11 mouse cellular contexts compared by ENCODE assay signal in the genomic region with DNA sequence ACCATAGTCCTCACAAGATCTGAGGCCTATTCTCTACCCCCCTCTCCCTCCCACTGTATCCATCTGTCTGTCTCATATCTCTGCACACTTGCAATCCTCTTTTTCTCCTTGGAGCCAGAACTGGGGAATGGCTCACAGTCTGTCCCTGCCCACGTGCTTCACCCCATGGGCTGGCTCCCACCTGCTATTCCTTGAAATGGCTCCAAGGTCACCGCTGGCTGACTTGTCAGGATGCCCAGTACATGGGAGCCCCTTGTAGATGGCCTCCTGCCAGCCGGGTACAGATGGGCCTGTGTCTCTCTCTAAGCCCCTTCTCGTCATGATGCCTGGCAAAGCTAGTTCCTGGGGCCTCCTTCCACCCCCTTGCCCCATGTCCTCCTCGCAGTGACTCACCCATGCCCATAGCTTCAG.
DNase-seq lines count a peak whose midpoint lies in the region; ATAC-seq and TF ChIP-seq lines count a peak whose summit lies in the region.
"Had no signal": no experiment of that assay in that cellular context is flagged by ENCODE, and none has a peak within 500 bp of the region (broad histone marks: within the 10 kb centered on the region; RNA-seq: fewer than 3 reads in every experiment).

No protein-coding gene starts in this region.

- no peak overlapping the region for H3K4me3 ChIP-seq in hindbrain, embryonic 15.5 days
- no peak overlapping the region for H3K4me3 ChIP-seq in hindbrain, embryonic 11.5 days (ENCODE audit: low read depth, low read length)
- H3K4me3 ChIP-seq in cerebellum, adult 2 months (replicated peaks; ENCODE audit: insufficient read depth, low read depth, low read length) = no peak overlapping the region
- no peak overlapping the region for H3K4me3 ChIP-seq in hindbrain, embryonic 16.5 days (ENCODE audit: low read length)
- H3K4me3 ChIP-seq in heart, embryonic 10.5 days = no peak overlapping the region
- H3K4me3 ChIP-seq: embryonic facial prominence, embryonic 13.5 days; megakaryocyte, embryonic 14.5 days had no signal

- no peaks in the 10 kb centered on the region for H3K9me3 ChIP-seq in hindbrain, embryonic 15.5 days
- H3K9me3 ChIP-seq in hindbrain, embryonic 11.5 days (ENCODE audit: control insufficient read depth, low read length) = no peaks in the 10 kb centered on the region
- H3K9me3 ChIP-seq in hindbrain, embryonic 16.5 days (ENCODE audit: control insufficient read depth, low read length) = no peaks in the 10 kb centered on the region
- no peaks in the 10 kb centered on the region for H3K9me3 ChIP-seq in heart, embryonic 10.5 days
- H3K9me3 ChIP-seq: embryonic facial prominence, embryonic 13.5 days had no signal

- no peak for TF ChIP-seq POLR2A in cerebellum, adult 2 months (IDR thresholded peaks at IDR 0.05; ENCODE audit: borderline replicate concordance, insufficient read depth, low read length)

- DNase-seq in hindbrain, embryonic 11.5 days (ENCODE audit: low spot score) = no peak
- peak; percentile 74 to 75 for DNase-seq in cerebellum, adult 2 months
- peak; percentile 67 for DNase-seq in right cerebral cortex, adult 18-20 months
- no peak for DNase-seq in heart, embryonic 10.5 days (ENCODE audit: low spot score)
- DNase-seq in gastrocnemius, postnatal 36 days = no peak
- DNase-seq: kidney, adult 9 months; thymus, postnatal 25 days had no signal

- no peaks in the 10 kb centered on the region for H3K36me3 ChIP-seq in hindbrain, embryonic 15.5 days
- no peaks in the 10 kb centered on the region for H3K36me3 ChIP-seq in hindbrain, embryonic 11.5 days (ENCODE audit: control insufficient read depth, insufficient read depth, low read length)
- no peaks in the 10 kb centered on the region for H3K36me3 ChIP-seq in hindbrain, embryonic 16.5 days (ENCODE audit: control insufficient read depth, insufficient read depth, low read length)
- no peaks in the 10 kb centered on the region for H3K36me3 ChIP-seq in heart, embryonic 10.5 days
- H3K36me3 ChIP-seq: embryonic facial prominence, embryonic 13.5 days had no signal

- TF ChIP-seq CTCF in cerebellum, adult 2 months (IDR thresholded peaks at IDR 0.05; ENCODE audit: borderline replicate concordance, insufficient read depth, low read depth, low read length) = no peak

- 42% methylated on average over 5 of the region's 5 CpGs for WGBS in hindbrain, embryonic 15.5 days
- 81% methylated on average over 5 of the region's 5 CpGs for WGBS in hindbrain, embryonic 11.5 days
- WGBS in cerebellum, adult 2 months = 7% methylated on average over 5 of the region's 5 CpGs
- whole genome bisulfite sequencing in hindbrain, embryonic 16.5 days = 53% methylated on average over 5 of the region's 5 CpGs
- 82% methylated on average over 5 of the region's 5 CpGs for WGBS in heart, embryonic 10.5 days

- peak overlapping the region; percentile 43; the same call in 1 of the 2 replicates for H3K27ac ChIP-seq in hindbrain, embryonic 15.5 days (replicated peaks)
- H3K27ac ChIP-seq in hindbrain, embryonic 11.5 days (ENCODE audit: low read depth, low read length) = no peak overlapping the region
- H3K27ac ChIP-seq in cerebellum, adult 2 months (ENCODE audit: insufficient read depth, low read length) = peak overlapping the region; percentile 59
- H3K27ac ChIP-seq in hindbrain, embryonic 16.5 days (ENCODE audit: low read depth, low read length) = no peak overlapping the region
- no peak overlapping the region for H3K27ac ChIP-seq in heart, embryonic 10.5 days
- H3K27ac ChIP-seq: embryonic facial prominence, embryonic 13.5 days had no signal

- H3K27me3 ChIP-seq in hindbrain, embryonic 15.5 days = no peaks in the 10 kb centered on the region
- H3K27me3 ChIP-seq in hindbrain, embryonic 11.5 days (ENCODE audit: control insufficient read depth, insufficient read depth, low read length) = no peaks in the 10 kb centered on the region
- H3K27me3 ChIP-seq in cerebellum, adult 2 months (ENCODE audit: control insufficient read depth, insufficient read depth, low read length) = no peaks in the 10 kb centered on the region
- no peaks in the 10 kb centered on the region for H3K27me3 ChIP-seq in hindbrain, embryonic 16.5 days (replicated peaks; ENCODE audit: control insufficient read depth, insufficient read depth, low read length)
- no peaks in the 10 kb centered on the region for H3K27me3 ChIP-seq in heart, embryonic 10.5 days (ENCODE audit: insufficient read depth, poor library complexity, severe bottlenecking)
- H3K27me3 ChIP-seq: embryonic facial prominence, embryonic 13.5 days; megakaryocyte, embryonic 14.5 days had no signal

- ATAC-seq in hindbrain, embryonic 15.5 days (ENCODE audit: low FRiP score, low read depth) = peak; percentile 78
- ATAC-seq in hindbrain, embryonic 11.5 days (ENCODE audit: low FRiP score) = no peak
- ATAC-seq in hindbrain, embryonic 16.5 days = peak; percentile 77

- intact Hi-C loops in gastrocnemius, postnatal 36 days (cut with DNase I) = no loop called here

- peaks cover 38% of the 10 kb centered on the region for H3K4me1 ChIP-seq in hindbrain, embryonic 15.5 days (replicated peaks)
- H3K4me1 ChIP-seq in hindbrain, embryonic 11.5 days (replicated peaks; ENCODE audit: control insufficient read depth, insufficient read depth, low read length) = no peaks in the 10 kb centered on the region
- peaks cover 24% of the 10 kb centered on the region for H3K4me1 ChIP-seq in cerebellum, adult 2 months (ENCODE audit: control insufficient read depth, insufficient read depth, low read length)
- H3K4me1 ChIP-seq in hindbrain, embryonic 16.5 days (ENCODE audit: control insufficient read depth, insufficient read depth, low read depth, low read length) = peaks cover 12% of the 10 kb centered on the region
- H3K4me1 ChIP-seq in heart, embryonic 10.5 days = no peaks in the 10 kb centered on the region
- H3K4me1 ChIP-seq: embryonic facial prominence, embryonic 13.5 days had no signal

- no peak overlapping the region for H3K4me2 ChIP-seq in hindbrain, embryonic 15.5 days
- no peak overlapping the region for H3K4me2 ChIP-seq in hindbrain, embryonic 11.5 days (replicated peaks; ENCODE audit: low read depth, low read length)
- no peak overlapping the region for H3K4me2 ChIP-seq in hindbrain, embryonic 16.5 days (ENCODE audit: low read length)
- H3K4me2 ChIP-seq: embryonic facial prominence, embryonic 13.5 days had no signal

- no peak overlapping the region for H3K9ac ChIP-seq in hindbrain, embryonic 15.5 days
- H3K9ac ChIP-seq in hindbrain, embryonic 11.5 days (ENCODE audit: low read depth, low read length) = no peak overlapping the region
- no peak overlapping the region for H3K9ac ChIP-seq in hindbrain, embryonic 16.5 days (ENCODE audit: low read depth, low read length)
- H3K9ac ChIP-seq: embryonic facial prominence, embryonic 13.5 days had no signal

Comparison
In these comparisons a context has a peak if more than half of its experiments do, and no peak if none do; other contexts are left out.
1. H3K27ac ChIP-seq: peak in hindbrain, embryonic 15.5 days (single experiment) and cerebellum, adult 2 months (single experiment); none in hindbrain, embryonic 11.5 days (single experiment), hindbrain, embryonic 16.5 days (single experiment) and heart, embryonic 10.5 days (single experiment).
2. DNase-seq: peak in cerebellum, adult 2 months (2 of 2) and right cerebral cortex, adult 18-20 months (single experiment); none in hindbrain, embryonic 11.5 days (single experiment), heart, embryonic 10.5 days (single experiment) and gastrocnemius, postnatal 36 days (0 of 2).